Mouse (Mus musculus) bone marrow macrophage, adult 2 months (primary cell): ENCODE data around the gene Fgf8.

Experiments
- CTCF ChIP-seq: IDR thresholded peaks from 2 replicates; pipeline ENCODE4 v1.5.1; 2012; ENCODE audit warnings: low read depth, mild to moderate bottlenecking, low read length, moderate library complexity
- POLR2A ChIP-seq: IDR thresholded peaks from 2 replicates; pipeline ENCODE4 v1.6.1; 2012; ENCODE audit warnings: mild to moderate bottlenecking, low read depth, low read length, borderline replicate concordance

DNA sequence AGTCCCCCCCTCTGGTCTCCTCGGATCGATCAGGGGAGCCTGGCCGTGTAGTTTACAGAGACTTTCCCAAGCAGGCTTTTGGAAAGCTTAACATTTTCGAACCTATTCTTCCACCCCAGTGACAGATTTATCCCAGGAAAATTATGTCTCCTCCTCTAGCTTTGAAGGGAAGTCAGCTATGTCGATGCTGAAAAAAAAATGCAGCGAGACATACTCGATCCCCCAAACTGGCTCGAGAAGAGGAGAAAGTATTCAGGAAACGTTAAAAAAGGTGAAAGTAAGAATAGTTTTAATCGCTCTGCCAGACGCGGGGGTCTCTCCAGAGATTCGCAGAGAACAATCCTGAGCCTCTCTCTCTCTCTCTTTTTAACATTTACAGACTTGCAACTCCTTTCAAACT is 2.5 kb downstream of the Fgf8 start:
- TF ChIP-seq CTCF (no peak), POLR2A (no peak)
